Mouse (Mus musculus): ENCODE results near the gene Zic5.

DNA sequence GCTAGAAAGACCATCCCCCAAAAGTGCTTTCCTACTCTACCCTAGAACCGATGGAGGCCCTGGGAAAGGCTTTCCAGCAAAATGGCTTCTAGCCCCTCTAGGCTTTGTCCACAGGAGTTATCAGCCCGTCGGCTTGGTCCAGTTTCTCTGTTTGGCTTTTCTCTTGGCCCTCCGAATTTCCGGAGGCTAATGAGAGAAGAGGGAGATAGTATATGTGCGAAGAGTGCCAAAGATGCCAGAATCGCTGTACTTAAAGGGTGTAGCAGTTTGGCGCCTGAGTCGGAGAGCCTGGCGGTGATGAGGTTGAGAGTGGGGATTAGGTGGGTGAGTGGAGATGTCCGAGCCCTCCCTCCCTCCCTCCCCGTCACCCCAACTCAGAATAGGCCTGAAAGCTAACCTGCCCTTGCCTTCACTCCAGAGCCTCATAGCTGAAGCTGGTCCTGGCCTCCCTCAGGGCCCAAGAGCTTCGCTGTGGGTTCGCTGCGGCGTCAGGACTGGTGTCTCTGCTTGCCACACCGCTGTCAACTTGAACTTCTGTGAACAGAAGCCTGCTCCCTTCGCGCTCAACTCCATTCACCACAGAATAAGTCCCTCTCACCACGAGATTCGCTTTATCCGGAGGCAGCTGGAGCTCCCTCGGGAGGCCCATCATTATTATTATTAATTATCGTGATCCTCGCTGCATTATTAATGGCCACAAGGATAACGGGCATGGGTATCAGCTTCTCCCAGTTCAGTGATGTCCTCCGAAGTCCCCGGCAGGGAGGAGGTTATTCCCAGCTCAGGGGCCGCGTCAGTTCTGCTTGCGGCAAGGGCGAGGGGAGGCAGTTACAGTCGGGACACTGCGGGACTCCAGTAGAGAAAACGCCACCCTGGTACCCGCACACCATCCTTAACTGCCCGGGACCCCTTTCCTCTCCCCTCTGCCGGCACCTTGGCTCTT, 16.9 kb upstream of the Zic5 start:
- TF ChIP-seq CTCF (IDR thresholded peaks at IDR 0.05; ENCODE audit: borderline replicate concordance, insufficient read depth, low read depth, low read length) = no peak
- TF ChIP-seq POLR2A (IDR thresholded peaks at IDR 0.05; ENCODE audit: borderline replicate concordance, insufficient read depth, low read length) = 0 out of 2 replicates have a peak, but pooled peaks have one; percentile 19

Measured in cerebellum, adult 2 months (tissue).